Mouse (Mus musculus) right cerebral cortex, adult 2 months (tissue): ENCODE measurements around the gene Vmn1r167.
"Not testable (repeated sequence)": the region's sequence is repeated elsewhere in the genome, so short reads cannot be mapped to it uniquely, and the experiment has no call there.

ENCODE experiments used
- DNase-seq, 2 experiments: peaks; one replicate each; pipeline ENCODE4 v3.0.0; 2021 to 2022; ENCODE audit warnings: low spot score in 2 of 2

Vmn1r167 gene

GRCm38 (mm10) chr7:23507106-23507505 lies at the start of gene Vmn1r167:
Gene Vmn1r167, minus strand, starts transcription at chr7:23507206.
- DNase-seq, result not testable (repeated sequence)

GRCm38 (mm10) chr7:23539432-23539831 lies 32.4 kb upstream of the Vmn1r167 start, which contains the start of gene Vmn1r168:
Gene Vmn1r168, plus strand, starts transcription at chr7:23539732.
- DNase-seq, result not testable (repeated sequence)

DNA sequence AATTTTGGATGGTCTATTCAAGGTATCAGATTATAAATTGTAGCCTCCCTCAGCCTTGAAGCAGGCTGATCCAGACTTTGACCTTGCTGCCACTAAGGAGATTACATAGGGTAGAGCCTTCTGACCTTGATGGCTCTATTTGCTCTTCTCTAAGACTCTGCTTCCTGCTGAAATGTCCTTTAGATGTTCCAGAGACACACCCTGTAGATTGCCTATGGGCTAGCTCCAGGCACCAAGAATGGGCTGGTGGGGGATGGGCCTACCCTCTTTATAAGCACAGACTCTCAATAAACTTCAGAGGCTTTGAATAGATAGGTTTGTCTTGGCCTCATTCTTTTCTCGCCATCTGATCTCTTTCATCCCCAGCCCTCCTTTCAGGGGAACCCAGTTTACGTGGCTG lies 34.1 kb downstream of the Vmn1r167 start:
- DNase-seq, result not testable (repeated sequence)

GRCm38 (mm10) chr7:23470832-23471231 lies 36.2 kb downstream of the Vmn1r167 start:
- not testable (repeated sequence) for DNase-seq

- not testable (repeated sequence) for DNase-seq
Observed at GRCm38 (mm10) chr7:23470201-23470600, 36.8 kb downstream of the Vmn1r167 start.
